Mouse (Mus musculus): ENCODE measurements around the gene Brk1.
A peak's percentile ranks its signal among the peaks of the same experiment; 100 is the strongest.

Brk1 gene

DNA sequence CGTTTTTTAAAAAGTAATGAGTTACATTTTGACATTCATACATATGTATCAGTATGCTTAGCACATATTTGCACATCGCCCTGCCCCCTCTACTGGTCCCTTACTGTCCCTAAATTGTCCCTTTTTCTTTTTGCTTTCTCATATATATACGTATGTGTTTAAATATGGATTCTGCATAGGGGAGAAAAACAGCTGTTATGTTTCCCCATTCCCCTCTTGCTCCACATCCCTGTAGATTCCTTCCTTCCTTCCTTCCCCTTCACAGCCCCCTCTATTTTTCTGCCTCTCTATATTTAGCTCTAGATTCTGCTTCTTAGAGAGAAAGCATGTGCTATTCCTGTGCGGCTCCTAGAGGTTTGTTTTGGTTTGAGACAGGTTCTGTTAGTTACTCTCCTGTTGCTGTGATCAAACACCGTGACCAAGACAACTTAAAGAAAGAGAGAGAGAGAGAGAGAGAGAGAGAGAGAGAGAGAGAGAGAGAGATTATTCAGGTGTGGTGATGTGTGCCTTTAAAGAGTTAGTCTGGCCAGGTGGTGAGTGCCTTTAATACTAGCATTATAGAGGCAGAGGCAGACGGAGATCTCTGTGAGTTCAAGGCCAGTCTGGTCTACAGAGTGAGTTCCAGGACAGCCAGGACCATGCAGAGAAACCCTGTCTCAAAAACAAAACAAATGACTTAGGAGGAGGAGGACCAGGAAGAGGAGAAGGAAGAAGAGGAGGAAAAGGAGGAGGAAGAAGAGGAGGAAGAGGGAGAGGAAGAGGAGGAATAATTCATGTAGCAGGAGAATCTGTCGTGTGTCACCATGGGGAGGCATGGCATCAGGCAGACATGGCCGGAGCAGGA lies 55.3 kb downstream of the Brk1 start:
- no peak for DNase-seq (ENCODE audit: low read depth in 1 of 2, low spot score in 2 of 2)

DNA sequence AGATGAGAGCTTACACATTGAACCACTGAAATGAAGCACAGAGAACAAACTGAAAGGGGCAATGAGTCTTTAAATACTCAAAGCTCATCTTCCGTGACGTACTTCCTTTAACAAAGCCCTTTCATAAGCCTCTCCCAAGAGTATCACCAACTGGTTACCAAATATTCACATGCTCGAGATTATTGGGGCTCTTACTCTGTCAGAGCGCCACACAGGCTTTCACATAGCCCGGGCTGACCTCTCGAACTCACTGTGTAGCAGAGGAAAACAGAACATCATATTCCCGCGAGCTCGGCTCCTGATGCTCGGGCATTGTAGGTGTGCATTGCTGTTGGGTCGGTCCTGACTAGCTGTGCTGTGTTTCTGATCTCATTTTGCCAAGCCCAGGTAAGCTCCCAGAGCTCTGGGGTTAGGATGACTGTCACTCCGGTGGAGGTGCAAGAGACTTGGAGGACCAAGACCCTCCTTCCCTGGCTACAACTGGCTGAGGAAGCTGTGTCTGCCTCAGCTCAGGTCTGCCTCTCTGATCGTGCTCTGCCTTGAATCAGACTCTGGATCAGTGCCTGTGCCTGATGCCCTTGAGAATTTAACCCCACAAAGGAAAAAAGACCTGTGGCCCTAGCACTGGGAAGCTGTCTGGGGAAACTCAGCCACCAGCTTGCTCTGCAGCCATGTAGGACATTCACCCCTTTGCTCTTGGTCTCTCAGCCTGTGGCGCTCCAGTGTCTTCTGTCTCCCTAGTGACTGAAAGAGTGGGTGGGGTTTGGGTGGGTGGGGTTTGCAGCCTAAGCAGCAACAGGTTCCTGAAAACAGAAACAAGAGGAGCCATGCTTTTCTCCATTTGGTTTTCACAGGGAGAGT lies 56.1 kb downstream of the Brk1 start:
- peak in 1 of 2 experiments; percentile 57 for DNase-seq (ENCODE audit: low read depth in 1 of 2, low spot score in 2 of 2)

DNA sequence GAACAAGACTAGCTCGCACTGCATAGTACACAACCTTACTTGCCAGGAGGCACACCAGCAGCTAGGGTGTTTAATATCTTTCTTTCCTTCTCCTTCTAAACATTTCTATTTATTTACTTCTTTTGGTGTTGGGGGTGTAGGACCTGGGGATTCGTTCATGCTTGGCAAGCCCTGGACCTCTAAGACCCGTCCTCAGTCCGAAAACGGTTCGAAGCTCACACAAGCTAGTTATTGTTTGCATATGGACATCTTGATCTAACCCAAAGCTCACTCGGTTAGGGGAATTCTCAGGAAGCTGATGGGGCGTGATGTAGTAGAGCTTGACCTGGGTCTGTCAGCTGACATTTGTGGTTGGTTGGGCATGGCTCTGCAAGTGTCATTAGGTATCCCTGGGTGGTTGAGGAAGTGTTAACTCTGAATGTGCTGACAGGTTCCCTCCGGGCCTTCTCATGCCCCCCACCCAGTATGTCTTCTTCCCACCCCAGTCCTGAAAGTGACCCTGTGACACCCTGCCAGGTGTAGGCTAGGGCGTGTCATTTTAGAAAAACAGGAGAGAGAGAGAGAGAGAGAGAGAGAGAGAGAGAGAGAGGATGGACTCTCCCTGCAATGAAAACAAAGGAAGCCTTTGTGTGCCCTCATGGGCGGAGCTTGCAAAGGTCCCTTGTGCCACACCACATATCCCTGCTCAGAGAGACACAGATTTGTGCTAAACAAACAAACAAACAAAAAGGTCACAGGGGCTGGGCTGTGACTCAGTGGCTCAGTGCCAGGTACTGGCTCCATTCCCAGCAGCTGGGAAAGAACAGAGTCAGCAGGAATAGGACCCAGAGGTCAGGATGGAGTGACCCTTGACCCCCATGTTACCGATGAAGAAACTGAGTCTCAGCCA lies 57.0 kb downstream of the Brk1 start:
- peak in 1 of 2 experiments; percentile 72 for DNase-seq (ENCODE audit: low read depth in 1 of 2, low spot score in 2 of 2)

DNA sequence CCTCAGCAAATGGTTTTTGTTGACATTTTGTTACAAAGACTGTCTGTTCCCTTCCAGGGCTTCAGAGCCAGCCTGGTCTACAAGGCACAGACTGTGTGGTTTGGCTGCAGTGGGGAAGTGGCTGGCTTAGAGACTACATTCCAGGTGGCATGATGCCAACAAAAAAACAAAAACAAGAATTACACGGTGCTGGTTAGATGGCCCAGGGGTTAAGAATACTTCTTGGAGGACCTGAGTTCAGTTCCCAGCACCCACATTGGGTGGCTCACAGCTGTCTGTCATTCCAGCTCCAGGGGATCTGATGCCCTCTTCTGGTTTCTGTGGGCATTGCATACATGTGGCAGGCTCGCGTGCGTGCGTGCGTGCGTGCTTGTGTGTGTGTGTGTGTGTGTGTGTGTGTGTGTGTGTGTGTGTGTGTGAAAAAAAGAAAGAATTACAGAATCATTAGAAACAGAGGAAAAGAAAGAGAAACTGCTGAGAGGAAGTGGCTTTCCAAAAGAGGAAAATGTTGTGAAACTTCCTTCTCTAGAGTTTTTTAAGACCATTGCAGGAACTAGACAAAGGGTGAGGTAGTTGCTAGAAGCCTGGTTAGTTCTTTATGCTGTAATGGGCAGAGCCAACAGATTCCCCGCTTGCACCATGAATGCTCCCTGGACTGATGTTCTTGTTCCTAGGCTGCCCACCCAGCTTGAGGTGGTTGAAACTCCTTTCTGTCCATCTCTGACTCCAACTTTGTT lies 58.6 kb downstream of the Brk1 start:
- DNase-seq (ENCODE audit: low read depth in 1 of 2, low spot score in 2 of 2), result no peak

DNA sequence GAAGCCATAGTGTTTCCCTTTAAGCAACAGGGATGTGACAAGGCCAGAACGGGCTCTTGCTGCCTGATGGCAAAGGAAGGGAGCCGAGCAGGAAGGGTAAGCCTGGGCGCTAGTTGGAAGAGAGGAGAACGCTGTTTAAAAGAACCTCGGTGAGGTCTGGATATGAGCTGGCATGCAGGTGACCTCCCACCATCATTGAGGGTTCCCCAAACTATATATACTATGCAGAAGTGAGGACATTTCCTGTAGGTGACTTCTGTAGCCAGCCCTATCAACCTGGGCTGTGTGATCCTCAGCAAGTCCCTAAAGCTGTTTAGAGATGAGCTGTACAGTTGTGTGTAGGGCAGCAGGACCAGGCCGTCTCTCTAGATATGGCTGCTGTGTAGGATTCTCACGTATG lies 59.7 kb downstream of the Brk1 start:
- DNase-seq (ENCODE audit: low read depth in 1 of 2, low spot score in 2 of 2), result no peak

Data from monocyte, adult 2 months (primary cell).